Comparison of ENCODE assay signal across 28 mouse cellular contexts in the genomic region with DNA sequence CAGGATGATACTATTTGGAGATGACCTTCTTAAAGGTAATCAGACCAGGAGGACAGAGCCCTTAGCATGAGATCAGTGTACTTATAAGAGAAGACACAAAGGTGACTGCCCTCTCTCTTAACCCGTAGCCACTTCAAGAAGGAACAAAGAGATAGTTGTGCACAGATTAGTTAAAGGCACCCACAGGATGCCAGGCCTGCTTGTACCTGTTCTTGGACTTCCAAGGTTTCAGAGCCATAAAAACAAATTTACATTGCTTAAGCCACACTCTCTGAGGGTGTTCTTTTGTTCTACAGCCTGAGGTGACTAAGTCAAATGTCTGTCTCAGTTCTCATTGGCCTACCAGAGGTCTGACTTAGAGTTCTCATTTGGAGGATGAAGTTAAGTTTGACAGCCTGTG.
"Had no signal": no experiment of that assay in that cellular context is flagged by ENCODE, and none has a peak within 500 bp of the region (broad histone marks: within the 10 kb centered on the region; RNA-seq: fewer than 3 reads in every experiment).

No protein-coding gene starts in this region.

- H3K27ac ChIP-seq: limb, embryonic 10.5 days; limb, embryonic 12.5 days; limb, embryonic 13.5 days; limb, embryonic 15.5 days; liver, embryonic 12.5 days; liver, embryonic 13.5 days; liver, embryonic 14.5 days; liver, embryonic 15.5 days; lung, embryonic 15.5 days; macrophage; midbrain, embryonic 10.5 days; midbrain, embryonic 12.5 days; midbrain, embryonic 13.5 days; midbrain, embryonic 15.5 days; neural tube, embryonic 12.5 days had no signal

- H3K4me3 ChIP-seq: limb, embryonic 10.5 days; limb, embryonic 12.5 days; limb, embryonic 13.5 days; limb, embryonic 15.5 days; liver, embryonic 12.5 days; liver, embryonic 13.5 days; liver, embryonic 15.5 days; lung, embryonic 15.5 days; megakaryocyte, embryonic 14.5 days; midbrain, embryonic 10.5 days; midbrain, embryonic 12.5 days; midbrain, embryonic 13.5 days; midbrain, embryonic 15.5 days; myocyte; neural tube, embryonic 12.5 days had no signal

- DNase-seq: left cerebral cortex, postnatal 4 days; liver; liver, embryonic 13.5 days; liver, postnatal 0 days; lung, adult 18-20 months; lung, adult 2 months; lung, embryonic 14.5 days; lung, postnatal 10 days; lung, postnatal 14 days; lung, postnatal 36 days; lung, postnatal 4 days; midbrain, embryonic 14.5 days had no signal
